Mouse (Mus musculus): Measurements from ENCODE around the gene Wdr92. TPM values are rescaled to one million over a fixed set of nuclear protein-coding genes. Genes with fewer than 3 reads are reported as not detected.
A peak's percentile ranks its signal among the peaks of the same experiment; 100 is the strongest.

The Wdr92 gene
- polyA plus RNA-seq, 1 experiment from 2014 or later: 18.0 TPM

DNA sequence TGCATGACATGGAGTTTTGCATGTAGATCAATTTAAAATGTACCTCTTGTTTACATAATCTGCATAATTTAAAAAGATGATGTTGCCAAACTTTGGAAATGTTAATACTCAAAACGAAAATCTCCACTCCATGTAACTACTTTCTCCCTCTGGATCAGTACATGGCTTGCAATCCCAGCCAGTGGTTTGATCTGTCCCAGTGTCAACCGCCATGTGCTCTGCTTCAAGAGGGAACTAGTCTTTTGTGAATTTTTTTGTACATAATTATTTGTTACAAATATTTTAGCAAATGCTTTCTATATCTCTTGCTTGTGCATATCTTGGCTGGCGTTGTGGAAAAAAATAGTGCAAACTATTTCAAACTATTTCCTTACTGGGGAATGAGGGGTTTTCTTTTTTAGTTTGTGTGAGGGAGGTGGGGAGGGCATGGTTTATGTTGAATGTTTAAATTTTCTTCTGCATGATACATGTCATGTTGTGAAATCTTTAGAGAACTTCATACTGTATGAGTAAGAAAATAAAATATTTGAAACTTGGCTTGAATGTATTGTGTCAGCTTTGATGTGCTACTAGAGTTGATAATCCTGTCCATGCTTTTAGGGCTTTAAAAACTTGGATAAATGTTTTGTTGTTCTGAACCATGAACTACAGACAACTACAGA, 18.1 kb downstream of the Wdr92 start:
- Histone ChIP-seq H3K9ac (ENCODE audit: low read depth, low read length) (no peak overlapping the region), H3K27ac (ENCODE audit: low read depth, low read length) (no peak overlapping the region), H3K9me3 (ENCODE audit: control insufficient read depth, low read length) (no peaks in the 10 kb centered on the region), H3K36me3 (ENCODE audit: control insufficient read depth, insufficient read depth, low read length) (peaks cover 45% of the 10 kb centered on the region), H3K4me2 (ENCODE audit: low read length) (no peak overlapping the region), H3K4me3 (ENCODE audit: low read length) (no peak overlapping the region), H3K4me1 (ENCODE audit: control insufficient read depth, insufficient read depth, low read depth, low read length) (no peaks in the 10 kb centered on the region), H3K27me3 (replicated peaks; ENCODE audit: control insufficient read depth, insufficient read depth, low read length) (no peaks in the 10 kb centered on the region)
- WGBS: 95% methylated on average over 3 of the region's 3 CpGs
- ATAC-seq: no peak

- Histone ChIP-seq H3K27ac (ENCODE audit: low read depth, low read length) (no peak overlapping the region), H3K9ac (ENCODE audit: low read depth, low read length) (no peak overlapping the region), H3K27me3 (replicated peaks; ENCODE audit: control insufficient read depth, insufficient read depth, low read length) (no peaks in the 10 kb centered on the region), H3K4me1 (ENCODE audit: control insufficient read depth, insufficient read depth, low read depth, low read length) (no peaks in the 10 kb centered on the region), H3K9me3 (ENCODE audit: control insufficient read depth, low read length) (no peaks in the 10 kb centered on the region), H3K36me3 (ENCODE audit: control insufficient read depth, insufficient read depth, low read length) (peaks cover 37% of the 10 kb centered on the region), H3K4me3 (ENCODE audit: low read length) (no peak overlapping the region), H3K4me2 (ENCODE audit: low read length) (no peak overlapping the region)
- ATAC-seq: no peak
- 87% methylated on average over 4 of the region's 4 CpGs for WGBS
These were observed 19.0 kb downstream of the Wdr92 start for GRCm38 (mm10) chr11:17200936-17201335.

DNA sequence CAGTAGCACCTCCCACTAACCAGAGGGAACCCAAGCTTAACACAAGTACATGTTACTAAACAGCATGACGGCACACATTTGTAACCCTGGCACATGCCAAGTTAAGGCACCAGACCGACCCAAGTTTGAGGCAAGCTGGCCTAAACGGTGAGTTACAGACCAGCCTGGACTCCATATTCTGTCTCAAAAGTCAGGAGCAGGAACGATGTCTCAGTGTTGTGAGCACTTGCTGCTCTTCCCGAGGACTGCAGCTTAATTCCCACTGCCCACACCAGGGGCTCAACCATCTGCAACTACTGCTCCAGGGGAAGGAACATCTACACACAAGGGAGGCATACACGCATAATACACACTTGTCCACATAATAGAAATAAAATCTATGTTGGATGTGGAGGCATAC, 20.6 kb downstream of the Wdr92 start:
- Histone ChIP-seq H3K9ac (ENCODE audit: low read depth, low read length) (no peak overlapping the region), H3K4me2 (ENCODE audit: low read length) (no peak overlapping the region), H3K4me3 (ENCODE audit: low read length) (no peak overlapping the region), H3K27me3 (replicated peaks; ENCODE audit: control insufficient read depth, insufficient read depth, low read length) (no peaks in the 10 kb centered on the region), H3K4me1 (ENCODE audit: control insufficient read depth, insufficient read depth, low read depth, low read length) (no peaks in the 10 kb centered on the region), H3K9me3 (ENCODE audit: control insufficient read depth, low read length) (no peaks in the 10 kb centered on the region), H3K36me3 (ENCODE audit: control insufficient read depth, insufficient read depth, low read length) (peaks cover 28% of the 10 kb centered on the region), H3K27ac (ENCODE audit: low read depth, low read length) (no peak overlapping the region)
- ATAC-seq: no peak
- WGBS: 84% methylated on average over 6 of the region's 6 CpGs

DNA sequence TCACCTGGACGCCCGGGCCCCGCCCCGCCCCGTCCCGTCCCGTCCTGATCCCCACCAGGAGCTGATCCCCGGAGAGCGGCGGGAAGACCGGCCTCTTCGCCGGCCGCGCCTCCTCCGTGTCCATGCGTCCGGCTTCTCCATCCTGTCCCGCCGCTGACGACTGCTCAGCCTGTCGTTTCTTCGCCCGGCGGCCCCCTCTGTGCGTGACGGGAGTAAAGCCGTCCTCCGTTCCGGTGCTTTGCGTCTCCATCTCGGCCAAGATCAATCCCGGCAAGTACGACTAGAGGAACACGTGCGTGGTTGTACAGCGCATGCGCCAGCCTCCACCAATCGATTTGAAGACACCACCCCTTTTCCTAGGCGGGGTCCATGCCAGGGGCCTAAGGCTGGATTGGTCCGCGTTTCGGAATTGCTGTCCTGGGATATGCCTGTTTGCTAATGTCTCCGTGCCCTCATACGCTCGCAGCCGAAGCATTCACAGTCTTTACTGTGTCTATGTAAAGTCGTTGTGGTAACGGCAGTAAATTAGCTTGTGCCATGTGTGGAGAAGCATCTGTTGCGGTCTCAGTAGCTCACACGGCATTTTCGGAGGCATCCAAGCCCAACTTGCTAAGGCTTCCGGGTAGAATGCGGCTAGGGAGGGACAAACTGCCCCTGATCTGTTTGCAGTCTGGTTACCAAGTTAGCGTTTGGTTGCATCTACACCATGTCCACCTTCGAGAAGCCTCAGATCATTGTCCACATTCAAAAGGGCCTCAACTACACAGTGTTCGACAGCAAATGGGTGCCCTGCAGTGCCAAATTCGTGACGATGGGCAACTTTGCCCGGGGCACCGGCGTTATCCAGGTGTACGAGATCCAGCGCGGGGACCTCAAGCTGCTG, 29.6 kb downstream of the Wdr92 start, which contains the start of gene Pno1:
Gene Pno1 (minus strand): TSS at position 311 of the 883 bp plus-strand sequence.
- Histone ChIP-seq H3K4me1 (ENCODE audit: control insufficient read depth, insufficient read depth, low read depth, low read length) (peaks cover 23% of the 10 kb centered on the region), H3K9ac (ENCODE audit: low read depth, low read length) (peak within 1 kb of the TSS; percentile 89), H3K36me3 (ENCODE audit: control insufficient read depth, insufficient read depth, low read length) (peaks cover 6% of the 10 kb centered on the region; the same call in 1 of the 2 replicates), H3K4me2 (ENCODE audit: low read length) (peak within 1 kb of the TSS; percentile 85), H3K27ac (ENCODE audit: low read depth, low read length) (peak within 1 kb of the TSS; percentile 91), H3K4me3 (ENCODE audit: low read length) (peak within 1 kb of the TSS; percentile 99), H3K27me3 (replicated peaks; ENCODE audit: control insufficient read depth, insufficient read depth, low read length) (no peaks in the 10 kb centered on the region), H3K9me3 (ENCODE audit: control insufficient read depth, low read length) (no peaks in the 10 kb centered on the region)
- ATAC-seq: peak; percentile 99
- 0% methylated on average over 61 of the region's 65 CpGs for WGBS

DNA sequence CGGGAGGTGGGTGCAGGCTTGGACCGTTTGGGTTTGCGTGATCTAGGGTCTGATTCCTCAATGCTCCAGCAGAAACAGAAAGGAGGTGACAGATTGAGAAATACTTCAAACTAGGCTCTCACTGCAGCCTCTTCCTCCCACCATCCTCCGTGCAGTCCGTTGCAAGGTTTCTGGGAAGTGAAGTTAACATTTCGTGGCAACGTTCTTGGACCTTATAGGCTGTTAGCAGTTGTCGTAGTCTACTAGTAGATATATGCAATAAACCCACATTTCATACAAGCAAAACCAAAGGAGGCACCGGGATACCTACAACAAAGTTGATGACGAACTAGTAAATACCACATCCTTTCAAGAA, 30.2 kb downstream of the Wdr92 start:
- Histone ChIP-seq H3K27me3 (replicated peaks; ENCODE audit: control insufficient read depth, insufficient read depth, low read length) (no peaks in the 10 kb centered on the region), H3K9ac (ENCODE audit: low read depth, low read length) (peak overlapping the region; percentile 89), H3K4me3 (ENCODE audit: low read length) (peak overlapping the region; percentile 99), H3K36me3 (ENCODE audit: control insufficient read depth, insufficient read depth, low read length) (peaks cover 6% of the 10 kb centered on the region; the same call in 1 of the 2 replicates), H3K27ac (ENCODE audit: low read depth, low read length) (peak overlapping the region; percentile 91), H3K4me1 (ENCODE audit: control insufficient read depth, insufficient read depth, low read depth, low read length) (peaks cover 23% of the 10 kb centered on the region), H3K4me2 (ENCODE audit: low read length) (peak overlapping the region; percentile 85), H3K9me3 (ENCODE audit: control insufficient read depth, low read length) (no peaks in the 10 kb centered on the region)
- ATAC-seq: no peak; the same call in 1 of the 2 replicates
- 3% methylated on average over 10 of the region's 10 CpGs for WGBS

DNA sequence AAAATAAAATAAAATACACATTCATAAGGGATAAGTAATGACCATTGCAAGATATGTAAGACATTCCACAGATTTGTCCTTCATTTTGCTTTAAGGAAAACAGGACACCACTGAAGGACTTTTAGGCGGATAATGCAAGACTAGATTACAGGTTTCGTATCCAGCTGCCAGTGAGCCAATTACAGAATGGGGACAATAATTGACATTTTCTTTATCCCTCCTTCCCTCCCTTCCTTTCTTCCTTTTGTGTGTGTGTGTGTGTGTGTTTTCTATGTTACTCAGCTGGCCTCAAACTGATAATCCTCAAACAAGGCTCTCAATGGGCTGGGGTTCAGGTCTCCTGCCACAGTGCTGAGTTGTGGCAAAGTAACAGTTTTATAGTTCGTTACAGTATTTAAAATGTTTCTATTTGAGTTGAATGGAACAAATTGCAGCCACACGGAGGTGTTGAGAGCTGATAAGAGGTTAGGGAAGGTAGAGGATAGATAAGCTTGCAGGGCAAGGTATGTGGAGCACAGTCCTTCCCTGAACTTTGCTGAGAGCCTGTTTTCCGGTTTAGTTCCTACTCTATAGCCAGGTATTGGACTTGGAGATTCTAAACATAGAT, 31.1 kb downstream of the Wdr92 start:
- H3K9ac ChIP-seq (ENCODE audit: low read depth, low read length): no peak overlapping the region
- ATAC-seq: no peak
- WGBS: 86% methylated on average over 5 of the region's 5 CpGs
- H3K4me1 ChIP-seq (ENCODE audit: control insufficient read depth, insufficient read depth, low read depth, low read length): peaks cover 23% of the 10 kb centered on the region
- H3K9me3 ChIP-seq (ENCODE audit: control insufficient read depth, low read length): no peaks in the 10 kb centered on the region
- H3K27me3 ChIP-seq (replicated peaks; ENCODE audit: control insufficient read depth, insufficient read depth, low read length): no peaks in the 10 kb centered on the region
- H3K36me3 ChIP-seq (ENCODE audit: control insufficient read depth, insufficient read depth, low read length): peaks cover 4% of the 10 kb centered on the region; the same call in 1 of the 2 replicates
- no peak overlapping the region for H3K4me3 ChIP-seq (ENCODE audit: low read length)
- peak overlapping the region; percentile 85 for H3K4me2 ChIP-seq (ENCODE audit: low read length)
- no peak overlapping the region for H3K27ac ChIP-seq (ENCODE audit: low read depth, low read length)

DNA sequence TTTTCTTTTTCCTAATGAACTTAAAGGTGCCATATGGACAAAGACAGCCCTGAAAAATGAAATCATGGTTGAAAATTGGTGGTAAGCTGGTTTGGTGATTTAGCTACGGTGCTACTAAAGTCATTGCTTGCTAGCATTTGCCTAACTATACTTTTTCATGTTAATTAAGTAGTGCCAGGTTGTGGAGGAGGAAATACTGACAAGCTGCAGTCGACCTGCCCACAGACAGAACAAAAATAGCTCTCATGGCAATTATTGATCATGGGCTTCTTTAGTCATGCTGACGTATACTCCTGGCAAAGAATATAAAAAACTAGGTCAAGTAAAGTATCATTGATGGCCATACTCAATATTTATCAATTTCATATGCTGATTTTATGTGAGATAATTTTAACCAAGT, 33.6 kb downstream of the Wdr92 start:
- 94% methylated on average over 3 of the region's 3 CpGs for WGBS
- ATAC-seq: no peak
- H3K27ac ChIP-seq (ENCODE audit: low read depth, low read length): no peak overlapping the region

GRCm38 (mm10) chr11:17221126-17221525, 39.2 kb downstream of the Wdr92 start:
- no peak overlapping the region for H3K9ac ChIP-seq (ENCODE audit: low read depth, low read length)
- WGBS: 97% methylated on average over 8 of the region's 8 CpGs
- no peak overlapping the region for H3K27ac ChIP-seq (ENCODE audit: low read depth, low read length)
- no peaks in the 10 kb centered on the region for H3K27me3 ChIP-seq (replicated peaks; ENCODE audit: control insufficient read depth, insufficient read depth, low read length)
- no peak overlapping the region for H3K4me3 ChIP-seq (ENCODE audit: low read length)
- H3K36me3 ChIP-seq (ENCODE audit: control insufficient read depth, insufficient read depth, low read length): peaks cover 8% of the 10 kb centered on the region
- no peak for ATAC-seq
- H3K4me1 ChIP-seq (ENCODE audit: control insufficient read depth, insufficient read depth, low read depth, low read length): no peaks in the 10 kb centered on the region
- no peaks in the 10 kb centered on the region for H3K9me3 ChIP-seq (ENCODE audit: control insufficient read depth, low read length)
- H3K4me2 ChIP-seq (ENCODE audit: low read length): no peak overlapping the region

More for the DNA sequence above, 33.6 kb downstream of the Wdr92 start:
- Histone ChIP-seq H3K36me3 (ENCODE audit: control insufficient read depth, insufficient read depth, low read length) (no peaks in the 10 kb centered on the region), H3K9me3 (ENCODE audit: control insufficient read depth, low read length) (no peaks in the 10 kb centered on the region), H3K9ac (ENCODE audit: low read depth, low read length) (no peak overlapping the region), H3K4me1 (ENCODE audit: control insufficient read depth, insufficient read depth, low read depth, low read length) (peaks cover 18% of the 10 kb centered on the region), H3K27me3 (replicated peaks; ENCODE audit: control insufficient read depth, insufficient read depth, low read length) (no peaks in the 10 kb centered on the region), H3K4me2 (ENCODE audit: low read length) (no peak overlapping the region), H3K4me3 (ENCODE audit: low read length) (no peak overlapping the region)

GRCm38 (mm10) chr11:17232792-17233191, 50.9 kb downstream of the Wdr92 start:
- Histone ChIP-seq H3K27ac (ENCODE audit: low read depth, low read length) (no peak overlapping the region), H3K4me3 (ENCODE audit: low read length) (no peak overlapping the region), H3K4me2 (ENCODE audit: low read length) (no peak overlapping the region), H3K4me1 (ENCODE audit: control insufficient read depth, insufficient read depth, low read depth, low read length) (no peaks in the 10 kb centered on the region), H3K27me3 (replicated peaks; ENCODE audit: control insufficient read depth, insufficient read depth, low read length) (no peaks in the 10 kb centered on the region), H3K9me3 (ENCODE audit: control insufficient read depth, low read length) (no peaks in the 10 kb centered on the region), H3K9ac (ENCODE audit: low read depth, low read length) (no peak overlapping the region), H3K36me3 (ENCODE audit: control insufficient read depth, insufficient read depth, low read length) (peaks cover 11% of the 10 kb centered on the region)
- 82% methylated on average over 5 of the region's 5 CpGs for WGBS
- no peak for ATAC-seq

Measured in hindbrain, embryonic 16.5 days (tissue).